Comparison of ENCODE assay signal across 8 mouse cellular contexts in genomic region chr11:102218783-102219182, GRCm38 (mm10). TPM values are rescaled to one million over a fixed set of nuclear protein-coding genes. Genes with fewer than 3 reads are reported as not detected.
A peak's percentile ranks its signal among the peaks of the same experiment; 100 is the strongest.
DNase-seq lines count a peak whose midpoint lies in the region; ATAC-seq and TF ChIP-seq lines count a peak whose summit lies in the region.

No protein-coding gene starts in this region.

- H3K27ac ChIP-seq in hindbrain, embryonic 14.5 days = peak overlapping the region; percentile 73

- H3K4me3 ChIP-seq in hindbrain, embryonic 14.5 days (replicated peaks; ENCODE audit: low read length) = peak overlapping the region; percentile 7; the same call in 1 of the 2 replicates

- peak overlapping the region; percentile 45 for H3K4me2 ChIP-seq in hindbrain, embryonic 14.5 days (replicated peaks)

- H3K4me1 ChIP-seq in hindbrain, embryonic 14.5 days (replicated peaks; ENCODE audit: control insufficient read depth, insufficient read depth, low read length) = peaks cover 46% of the 10 kb centered on the region

- in situ Hi-C loops in Patski (cut with MboI; ENCODE audit: low pct_unique_long_range_greater_than_20kb) = no loop called here

- no peaks in the 10 kb centered on the region for H3K27me3 ChIP-seq in Patski
- H3K27me3 ChIP-seq in hindbrain, embryonic 14.5 days (ENCODE audit: control insufficient read depth, insufficient read depth, low read length) = no peaks in the 10 kb centered on the region

- peak; percentile 67 for ATAC-seq in Patski
- ATAC-seq in hindbrain, embryonic 14.5 days (ENCODE audit: low FRiP score) = peak; percentile 79

- no peaks in the 10 kb centered on the region for H3K9me3 ChIP-seq in hindbrain, embryonic 14.5 days (ENCODE audit: control insufficient read depth, low read length)

- WGBS in hindbrain, embryonic 14.5 days = 0% methylated on average over 10 of the region's 10 CpGs

- TF ChIP-seq CTCF in Patski (IDR thresholded peaks at IDR 0.05) = no peak

- DNase-seq in Patski (ENCODE audit: low read depth, low spot score) = peak; percentile 80
- peak; percentile 94 to 96 for DNase-seq in cerebellum, postnatal 25 days
- DNase-seq in frontal cortex, postnatal 25 days (ENCODE audit: low spot score in 2 of 2) = peak; percentile 89 to 92
- DNase-seq in hindbrain, embryonic 14.5 days (ENCODE audit: low spot score) = peak; percentile 62
- DNase-seq in layer of hippocampus, postnatal 36 days = peak; percentile 94 to 96
- DNase-seq in lung, postnatal 25 days (ENCODE audit: low spot score) = peak; percentile 97
- peak; percentile 87 for DNase-seq in retina, adult 2 months (ENCODE audit: low read depth, low spot score)
- DNase-seq in thymus, postnatal 25 days = peak; percentile 87

- H3K9ac ChIP-seq in hindbrain, embryonic 14.5 days = peak overlapping the region; percentile 41

- POLR2A ChIA-PET in Patski (lab: Charles Lee) = interaction anchor here (1.1 kb wide), 1 partner anchor 406 kb away, joined by 5 read pairs; no protein-coding TSS in a partner anchor

- peaks cover 27% of the 10 kb centered on the region for H3K36me3 ChIP-seq in hindbrain, embryonic 14.5 days (replicated peaks; ENCODE audit: control insufficient read depth, insufficient read depth)

- CTCF ChIA-PET in Patski (lab: Charles Lee) = interaction anchor here (1.2 to 1.3 kb wide), 2 partner anchors 9 to 28 kb away, joined by 3 to 4 read pairs; no protein-coding TSS in a partner anchor

RNA-seq across cellular contexts. Expression of gene Hdac5, which starts 11.2 kb away (rescaled TPM):
- 63.8 TPM for polyA plus RNA-seq in Patski (2021)
- polyA plus RNA-seq in hindbrain, embryonic 14.5 days (2014; fragmentation: Nextera tagmentation; extraction: Ambion mirVana) = 40.7 and 50.8 TPM in 2 replicates
- total RNA-seq in layer of hippocampus, postnatal 36 days (2021) = 100 to 1,000 TPM; 227 to 234 TPM

RNA-seq across cellular contexts. Expression of gene G6pc3, which starts 29.4 kb away (rescaled TPM):
- polyA plus RNA-seq in Patski (2021) = 110 TPM
- polyA plus RNA-seq in hindbrain, embryonic 14.5 days (2014; fragmentation: Nextera tagmentation; extraction: Ambion mirVana) = 39.9 and 42.3 TPM in 2 replicates
- 10 to 100 TPM; 52.0 to 58.5 TPM for total RNA-seq in layer of hippocampus, postnatal 36 days (2021)

RNA-seq across cellular contexts. Expression of gene BC030867, which starts 29.9 kb away (rescaled TPM):
- polyA plus RNA-seq in Patski (2021) = 6.8 TPM
- polyA plus RNA-seq in hindbrain, embryonic 14.5 days (2014; fragmentation: Nextera tagmentation; extraction: Ambion mirVana) = 1.8 and 2.9 TPM in 2 replicates
- 1 to 10 TPM in 1 of 2 experiments, under 1 TPM in 1; 0.58 to 1.5 TPM for total RNA-seq in layer of hippocampus, postnatal 36 days (2021)

RNA-seq across cellular contexts. Expression of gene Lsm12, which starts 33.7 kb away (rescaled TPM):
- polyA plus RNA-seq in Patski (2021) = 45.0 TPM
- polyA plus RNA-seq in hindbrain, embryonic 14.5 days (2014; fragmentation: Nextera tagmentation; extraction: Ambion mirVana) = 78.6 and 81.9 TPM in 2 replicates
- total RNA-seq in layer of hippocampus, postnatal 36 days (2021) = 10 to 100 TPM; 59.4 to 60.8 TPM

RNA-seq across cellular contexts. Expression of gene Asb16, which starts 49.8 kb away (rescaled TPM):
- 0.28 TPM for polyA plus RNA-seq in Patski (2021)
- polyA plus RNA-seq in hindbrain, embryonic 14.5 days (2014; fragmentation: Nextera tagmentation; extraction: Ambion mirVana) = 0.07 and 0.18 TPM in 2 replicates
- 1 to 10 TPM; 1.0 to 1.2 TPM for total RNA-seq in layer of hippocampus, postnatal 36 days (2021)

Comparison
In these comparisons a context has a peak if more than half of its experiments do, and no peak if none do; other contexts are left out.
1. Peak in every context shown above with its lines: DNase-seq, ATAC-seq, H3K4me3 ChIP-seq and H3K27ac ChIP-seq.